Mouse (Mus musculus) erythroblast, embryonic 14.5 days (primary cell): ENCODE measurements around the gene Hrh2. TPM values are rescaled to one million over a fixed set of nuclear protein-coding genes. Genes with fewer than 3 reads are reported as not detected.

ENCODE experiments used
- H3K27me3 ChIP-seq: 2 replicates; pipeline ENCODE4 v1.6.1; 2012; ENCODE audit warnings: inconsistent platforms; ENCODE audit not compliant: control insufficient read depth
- H3K36me3 ChIP-seq: 2 replicates; pipeline ENCODE4 v1.6.1; 2012; ENCODE audit warnings: mild to moderate bottlenecking, inconsistent platforms; ENCODE audit not compliant: control insufficient read depth
- H3K4me1 ChIP-seq: 2 replicates; pipeline ENCODE4 v1.6.1; 2012; ENCODE audit warnings: inconsistent platforms; ENCODE audit not compliant: control insufficient read depth
- H3K4me3 ChIP-seq: replicated peaks from 2 replicates; pipeline ENCODE3; 2012; ENCODE audit warnings: moderate library complexity, mild to moderate bottlenecking, inconsistent platforms
- H3K9me3 ChIP-seq: 2 replicates; pipeline ENCODE4 v1.6.1; 2012; ENCODE audit warnings: low read length, inconsistent platforms, mixed read lengths; ENCODE audit not compliant: control insufficient read depth
- GATA1 ChIP-seq: IDR thresholded peaks from 2 replicates; pipeline ENCODE4 v1.6.1; 2012; ENCODE audit warnings: low read length, inconsistent platforms, mixed read lengths
- TAL1 ChIP-seq: IDR thresholded peaks from 3 replicates; pipeline ENCODE4 v1.6.1; 2012; ENCODE audit warnings: low read length, inconsistent platforms, mixed read lengths
- polyA plus RNA-seq: library from polyadenylated mRNA; stranded (reverse); fragments of >175 nt; gene quantifications from 2 replicates; pipeline ENCODE4 v1.2.3, GENCODE M21; 2012

The Hrh2 gene
- polyA plus RNA-seq, 1 experiment = not detected

- Histone ChIP-seq H3K9me3 (no peaks in the 10 kb centered on the region), H3K36me3 (no peaks in the 10 kb centered on the region), H3K4me3 (no peak overlapping the region), H3K27me3 (no peaks in the 10 kb centered on the region), H3K4me1 (no peaks in the 10 kb centered on the region)
- TF ChIP-seq GATA1 = no peak
- TF ChIP-seq TAL1 = no peak
Measured at GRCm38 (mm10) chr13:54248436-54248995, 56.6 kb downstream of the Hrh2 start.

- Histone ChIP-seq H3K36me3 (no peaks in the 10 kb centered on the region), H3K4me3 (no peak overlapping the region), H3K27me3 (no peaks in the 10 kb centered on the region), H3K4me1 (no peaks in the 10 kb centered on the region), H3K9me3 (no peaks in the 10 kb centered on the region)
- TF ChIP-seq GATA1 = no peak
- no peak for TF ChIP-seq TAL1
Measured at GRCm38 (mm10) chr13:54249007-54249406, 57.1 kb downstream of the Hrh2 start.

GRCm38 (mm10) chr13:54250346-54250745 is 58.4 kb downstream of the Hrh2 start:
- no peak overlapping the region for H3K4me3 ChIP-seq
- no peaks in the 10 kb centered on the region for H3K4me1 ChIP-seq
- H3K9me3 ChIP-seq = no peaks in the 10 kb centered on the region
- H3K27me3 ChIP-seq = no peaks in the 10 kb centered on the region
- no peaks in the 10 kb centered on the region for H3K36me3 ChIP-seq
- TF ChIP-seq TAL1 = no peak
- no peak for TF ChIP-seq GATA1

GRCm38 (mm10) chr13:54251541-54252225 is 59.8 kb downstream of the Hrh2 start:
- Histone ChIP-seq H3K4me3 (no peak overlapping the region), H3K9me3 (no peaks in the 10 kb centered on the region), H3K4me1 (no peaks in the 10 kb centered on the region), H3K36me3 (no peaks in the 10 kb centered on the region), H3K27me3 (no peaks in the 10 kb centered on the region)
- TF ChIP-seq GATA1 (no peak), TAL1 (no peak)

GRCm38 (mm10) chr13:54257580-54258223 is 65.8 kb downstream of the Hrh2 start:
- no peaks in the 10 kb centered on the region for H3K36me3 ChIP-seq
- no peak for TF ChIP-seq TAL1
- TF ChIP-seq GATA1 = no peak
- no peaks in the 10 kb centered on the region for H3K27me3 ChIP-seq
- no peak overlapping the region for H3K4me3 ChIP-seq
- no peaks in the 10 kb centered on the region for H3K9me3 ChIP-seq
- H3K4me1 ChIP-seq = no peaks in the 10 kb centered on the region

- no peak overlapping the region for H3K4me3 ChIP-seq
- H3K36me3 ChIP-seq = no peaks in the 10 kb centered on the region
- H3K27me3 ChIP-seq = no peaks in the 10 kb centered on the region
- no peaks in the 10 kb centered on the region for H3K4me1 ChIP-seq
- no peak for TF ChIP-seq GATA1
- no peak for TF ChIP-seq TAL1
- H3K9me3 ChIP-seq = no peaks in the 10 kb centered on the region
Measured at GRCm38 (mm10) chr13:54258231-54258743, 66.4 kb downstream of the Hrh2 start.

- Histone ChIP-seq H3K4me3 (no peak overlapping the region), H3K9me3 (no peaks in the 10 kb centered on the region), H3K36me3 (no peaks in the 10 kb centered on the region), H3K4me1 (no peaks in the 10 kb centered on the region), H3K27me3 (no peaks in the 10 kb centered on the region)
- TF ChIP-seq GATA1 = no peak
- TF ChIP-seq TAL1 = no peak
Measured at GRCm38 (mm10) chr13:54260318-54260717, 68.4 kb downstream of the Hrh2 start.

- TF ChIP-seq TAL1 = no peak
- TF ChIP-seq GATA1 = no peak
- H3K4me3 ChIP-seq = no peak overlapping the region
- H3K36me3 ChIP-seq = no peaks in the 10 kb centered on the region
- H3K4me1 ChIP-seq = no peaks in the 10 kb centered on the region
- no peaks in the 10 kb centered on the region for H3K9me3 ChIP-seq
- H3K27me3 ChIP-seq = no peaks in the 10 kb centered on the region
Measured at GRCm38 (mm10) chr13:54262741-54263510, 71.0 kb downstream of the Hrh2 start.

GRCm38 (mm10) chr13:54263641-54264040 is 71.7 kb downstream of the Hrh2 start:
- Histone ChIP-seq H3K9me3 (no peaks in the 10 kb centered on the region), H3K36me3 (no peaks in the 10 kb centered on the region), H3K27me3 (no peaks in the 10 kb centered on the region), H3K4me3 (no peak overlapping the region), H3K4me1 (no peaks in the 10 kb centered on the region)
- no peak for TF ChIP-seq GATA1
- TF ChIP-seq TAL1 = no peak
